Mouse (Mus musculus) ovary, postnatal 36 days (tissue): ENCODE measurements at regions not wholly inside any gene's neighbourhood (a gene's known extent, or its start where the extent isn't known, plus 50 kb on each side); places are given as distances from the start of the nearest gene placed in this dataset.

ENCODE experiments used
- DNase-seq: peaks from one replicate; pipeline ENCODE4 v3.0.0; 2022; ENCODE audit warnings: low spot score, mixed read lengths

DNA sequence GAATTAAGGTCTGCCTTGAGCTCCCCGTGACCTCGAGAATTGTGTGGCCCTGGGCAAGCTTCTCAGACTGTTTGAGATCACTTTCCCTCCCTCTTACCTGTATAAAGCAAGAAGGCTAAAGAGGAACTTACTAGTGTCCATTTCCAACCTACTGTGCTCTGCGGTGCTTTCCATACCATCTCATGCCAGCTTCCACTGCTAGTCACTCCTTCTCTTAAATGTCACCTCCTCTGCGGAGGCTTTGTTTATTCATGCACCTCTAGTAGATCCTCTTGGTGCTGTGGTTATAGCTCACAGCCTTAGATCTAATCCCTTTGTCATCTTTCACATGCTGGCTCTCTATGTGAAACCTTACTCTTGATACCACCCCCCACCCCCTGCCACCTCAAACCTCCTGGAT is 2310.3 kb upstream of the Lrrc6 start:
- no peak for DNase-seq

DNA sequence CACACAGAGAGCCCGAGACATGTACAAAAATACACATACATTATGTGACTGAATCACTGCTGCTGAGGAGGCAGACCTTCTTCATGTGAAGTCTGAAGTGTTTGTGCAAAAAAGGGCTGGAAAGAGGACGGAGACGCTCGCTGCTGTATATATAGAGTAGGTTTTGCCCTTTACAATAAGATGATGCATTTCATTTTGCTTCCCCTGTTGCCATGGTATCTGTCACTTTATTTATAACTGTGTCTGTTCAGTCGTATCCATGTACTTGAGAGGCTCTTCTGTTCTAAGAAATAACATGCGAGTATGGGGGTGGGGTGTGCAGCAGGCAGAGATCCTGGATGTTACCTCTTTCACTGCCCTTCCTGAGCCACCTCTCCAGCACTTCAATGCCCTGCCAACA is 2309.9 kb upstream of the Lrrc6 start:
- DNase-seq = no peak

DNA sequence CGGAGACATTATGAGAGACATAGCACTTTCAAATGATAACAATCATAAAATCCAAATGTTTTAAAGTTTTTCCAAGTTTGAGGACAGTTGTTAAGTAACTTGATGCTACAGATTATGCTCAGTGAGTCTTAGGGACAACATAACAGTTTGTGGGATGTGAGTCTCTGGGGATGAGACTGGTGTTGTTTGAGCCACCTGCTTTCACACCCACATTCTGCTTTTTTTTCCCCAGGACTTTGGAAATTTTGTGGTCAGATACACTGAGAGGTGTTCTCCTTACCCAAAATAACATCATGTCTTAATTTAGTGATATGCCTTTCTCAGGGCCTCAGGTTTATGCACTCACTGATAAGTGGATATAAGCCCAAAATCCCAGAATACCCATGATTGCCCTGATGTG is 2307.5 kb upstream of the Lrrc6 start:
- no peak for DNase-seq

DNA sequence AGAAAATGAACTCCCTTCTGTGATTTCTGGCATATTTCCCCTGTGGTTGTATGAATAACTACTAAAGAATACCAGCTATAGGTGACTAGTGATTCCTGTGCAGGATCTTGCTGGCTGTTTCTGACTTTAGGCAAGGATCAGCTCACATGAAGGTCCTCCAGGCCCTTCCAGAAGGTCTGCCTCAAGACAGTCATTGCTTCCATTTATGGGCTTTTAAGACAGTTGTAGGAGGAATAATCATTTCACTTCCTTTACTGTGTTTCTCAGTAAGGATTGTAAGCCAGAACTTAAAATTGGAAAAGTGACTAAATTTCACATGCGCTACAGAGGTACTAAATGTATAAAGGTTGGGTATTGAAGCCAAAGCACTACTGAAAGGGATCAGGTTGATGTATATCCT is 2303.5 kb upstream of the Lrrc6 start:
- DNase-seq = no peak

DNA sequence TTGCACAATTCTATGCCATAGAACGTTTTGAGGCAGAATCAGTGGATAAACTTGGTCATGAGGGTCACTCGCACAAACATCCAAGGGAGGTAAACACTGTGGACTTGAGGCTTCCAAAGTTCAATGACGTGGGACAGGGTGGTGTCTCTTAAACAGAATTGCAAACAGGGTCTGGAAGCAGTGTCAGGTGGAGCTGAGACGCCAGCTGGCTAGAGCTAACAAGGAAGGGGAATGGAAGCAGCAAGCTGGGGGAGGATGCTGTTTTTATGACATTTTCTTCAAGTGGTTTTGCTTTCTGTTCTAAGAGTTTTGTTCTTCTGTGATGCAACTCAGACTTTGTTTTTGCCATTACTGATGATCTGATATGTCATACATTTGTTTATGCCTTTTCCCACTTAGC is 2301.1 kb upstream of the Lrrc6 start:
- DNase-seq = no peak

DNA sequence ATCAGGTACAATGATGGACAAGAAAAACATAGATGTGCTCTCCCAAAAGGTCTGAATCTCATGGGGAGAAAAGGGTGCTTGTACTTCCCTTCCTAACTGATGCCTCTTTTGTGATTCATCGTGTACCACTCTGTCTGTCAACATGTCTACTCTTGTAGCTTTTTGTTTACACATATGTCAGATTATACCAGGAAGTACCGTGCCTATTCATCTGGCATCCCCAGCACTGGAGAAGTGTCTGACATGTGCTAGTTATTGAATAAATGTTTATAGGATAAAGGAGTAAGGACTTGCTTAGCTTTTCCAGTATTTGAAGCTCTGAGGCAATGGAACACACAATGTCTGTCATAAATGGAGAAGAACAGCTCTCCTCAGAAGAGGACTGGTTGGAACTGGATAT is 2296.7 kb upstream of the Lrrc6 start:
- DNase-seq = no peak

DNA sequence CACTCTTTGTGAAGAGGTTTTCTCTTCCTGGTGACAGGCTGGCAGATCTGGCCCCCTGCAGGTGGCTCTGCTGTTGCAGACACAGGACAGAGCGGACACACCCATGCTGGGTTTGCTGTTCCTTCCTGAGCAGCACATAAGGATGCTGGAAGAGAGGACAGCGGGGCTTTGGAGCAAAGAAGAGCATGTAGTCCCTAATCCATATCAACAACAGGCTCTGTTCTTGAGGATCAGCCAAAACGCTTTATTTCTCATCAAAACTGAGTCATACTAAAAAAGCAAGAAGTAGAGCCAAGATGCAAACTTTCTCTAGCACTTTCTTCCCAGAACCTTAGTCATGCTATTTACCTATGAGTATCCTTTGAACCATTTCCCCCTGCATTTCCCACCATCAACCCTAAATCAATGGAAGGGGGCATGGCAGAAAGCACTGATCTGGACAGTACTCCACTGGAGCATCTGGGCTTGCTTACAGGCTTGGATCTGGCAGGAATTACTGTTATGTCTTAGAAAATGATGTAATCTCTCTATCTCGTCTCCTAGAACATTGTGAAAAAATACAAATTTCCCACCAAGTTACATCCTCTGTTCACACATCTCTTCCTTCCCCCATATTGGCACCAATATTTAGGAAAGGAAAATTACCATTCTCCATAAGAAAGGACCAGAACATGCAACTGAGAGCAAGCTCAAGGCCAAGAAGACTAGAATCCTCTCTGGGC is 2294.7 kb upstream of the Lrrc6 start:
- DNase-seq = no peak

DNA sequence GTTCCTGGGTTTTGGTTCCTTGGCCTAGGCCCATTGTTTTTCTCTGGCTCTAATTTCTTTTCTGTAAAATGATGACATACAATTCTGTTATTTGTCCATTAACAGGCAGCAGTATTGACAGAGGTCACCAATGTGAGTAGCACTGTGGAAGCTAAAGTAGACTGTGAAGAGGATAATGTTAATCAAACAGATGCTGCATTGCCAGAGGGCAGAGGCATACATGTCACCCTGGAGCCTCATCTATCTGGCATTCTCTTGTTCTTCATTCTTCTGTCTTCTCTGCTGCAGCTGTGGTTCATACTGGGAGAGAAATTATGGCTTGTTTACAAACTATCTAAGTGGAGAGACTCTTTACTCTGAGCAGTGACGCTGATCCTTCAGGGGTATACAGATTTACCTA is 2259.2 kb upstream of the Lrrc6 start:
- no peak for DNase-seq

DNA sequence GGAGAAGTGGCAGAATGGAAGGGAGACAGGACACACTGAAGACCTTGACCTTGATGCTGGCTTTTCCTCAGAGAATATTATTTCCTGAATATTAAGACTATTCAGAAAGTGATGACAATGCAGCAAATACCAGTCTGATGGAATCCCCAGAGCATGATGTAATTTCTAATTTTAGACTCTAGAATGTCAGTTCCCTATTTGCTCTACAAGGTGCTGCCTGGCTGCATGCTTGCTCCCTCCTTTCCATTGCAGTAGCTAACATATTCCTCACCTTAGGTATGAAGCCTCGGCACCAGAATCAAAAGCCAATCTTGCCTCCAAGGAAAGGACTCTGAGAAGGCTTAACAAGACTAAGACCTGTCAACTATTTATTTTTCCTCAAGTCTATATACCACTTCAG is 2254.5 kb upstream of the Lrrc6 start:
- no peak for DNase-seq

DNA sequence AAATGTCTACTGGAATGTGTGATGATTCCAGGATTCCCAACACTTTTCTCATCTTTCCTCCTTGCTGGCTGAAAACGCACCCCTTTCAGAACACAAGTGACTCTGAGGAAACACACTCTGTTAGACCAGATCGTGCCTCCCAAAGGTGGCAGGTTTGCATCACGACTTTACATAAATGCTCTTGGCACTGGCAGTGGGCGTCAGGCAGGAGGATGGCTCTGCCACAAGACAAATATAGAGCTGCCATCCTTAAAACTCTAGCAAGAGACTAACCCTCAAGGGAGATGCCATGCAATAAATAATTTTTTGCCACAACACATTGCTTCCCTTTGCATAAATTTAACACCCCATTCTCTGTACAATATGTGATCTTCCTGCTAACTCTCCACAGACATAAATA is 2254.1 kb upstream of the Lrrc6 start:
- DNase-seq = no peak

DNA sequence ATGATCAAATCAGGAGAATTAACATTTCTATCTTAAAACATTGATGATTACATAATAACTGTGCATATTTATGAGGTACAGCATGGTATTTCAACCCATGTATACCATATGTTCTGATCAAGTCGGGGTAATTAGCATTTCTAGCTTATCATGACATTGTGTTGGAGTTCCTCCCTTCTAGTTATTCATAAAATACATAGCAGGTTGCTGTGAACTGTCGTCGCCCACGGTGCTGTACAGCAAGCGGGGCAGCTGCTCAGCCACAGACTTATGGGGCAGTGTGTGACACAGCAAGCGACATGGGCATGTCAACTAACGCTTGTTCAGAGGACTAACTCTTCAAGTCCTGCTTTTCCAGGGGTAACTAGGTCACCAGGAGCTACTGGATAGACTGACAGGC is 2238.6 kb upstream of the Lrrc6 start:
- DNase-seq = no peak

DNA sequence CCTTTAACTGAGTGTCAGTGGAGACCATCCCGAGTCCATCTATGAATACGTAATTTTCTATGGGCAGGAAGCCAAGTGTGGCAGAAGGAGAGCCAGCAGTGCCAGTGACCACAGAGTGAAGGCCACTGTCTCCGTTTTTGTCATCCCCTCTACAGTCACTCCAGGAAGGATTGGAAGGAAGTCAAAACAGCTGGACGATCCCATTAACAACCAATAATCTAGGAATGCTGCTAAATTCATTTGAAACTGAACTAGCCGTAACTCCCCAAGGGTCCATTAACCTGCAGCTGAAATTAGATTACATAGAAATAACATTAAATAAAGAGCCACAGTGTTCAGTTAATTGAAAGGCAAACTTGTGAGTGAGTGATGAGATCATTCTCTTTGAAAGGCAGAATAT is 2220.5 kb upstream of the Lrrc6 start:
- no peak for DNase-seq

DNA sequence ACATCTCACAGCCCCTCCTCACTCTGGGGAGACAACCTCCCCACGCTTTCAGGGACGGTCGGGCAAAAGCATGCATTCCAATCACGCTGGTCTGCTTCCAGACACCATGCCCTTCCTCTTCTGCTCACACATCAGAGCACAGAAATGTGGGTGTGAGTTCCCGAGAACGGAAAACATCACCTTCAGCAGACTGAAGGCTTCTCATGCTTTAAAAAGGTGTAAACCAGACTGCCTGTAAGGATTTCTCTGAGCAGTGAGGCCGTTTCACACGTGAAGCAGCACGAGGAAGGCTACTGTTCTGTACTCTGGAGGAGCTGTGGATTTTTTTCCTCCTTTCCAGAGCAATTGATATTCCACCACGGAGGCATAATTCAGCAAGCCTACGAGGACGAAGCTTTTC is 2218.8 kb upstream of the Lrrc6 start:
- no peak for DNase-seq

DNA sequence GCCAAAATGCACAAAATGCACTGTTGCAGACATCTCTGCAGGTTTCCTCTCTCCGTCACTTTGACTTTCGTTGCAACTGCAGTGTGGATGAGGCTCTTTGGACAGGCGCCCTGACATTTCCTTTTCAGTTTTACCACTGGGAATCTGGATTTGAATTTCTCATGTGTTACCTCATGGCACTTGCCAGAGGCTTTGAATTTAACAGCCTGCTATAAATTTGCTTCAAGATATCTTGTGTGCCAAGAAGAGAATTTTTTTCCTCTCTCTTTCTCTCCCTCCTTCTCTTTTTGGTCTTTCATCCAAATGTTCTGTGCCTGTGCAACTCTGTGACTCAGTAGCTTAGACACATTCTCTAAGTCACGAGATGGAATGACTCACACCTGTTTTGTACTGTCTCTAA is 2213.6 kb upstream of the Lrrc6 start:
- no peak for DNase-seq

DNA sequence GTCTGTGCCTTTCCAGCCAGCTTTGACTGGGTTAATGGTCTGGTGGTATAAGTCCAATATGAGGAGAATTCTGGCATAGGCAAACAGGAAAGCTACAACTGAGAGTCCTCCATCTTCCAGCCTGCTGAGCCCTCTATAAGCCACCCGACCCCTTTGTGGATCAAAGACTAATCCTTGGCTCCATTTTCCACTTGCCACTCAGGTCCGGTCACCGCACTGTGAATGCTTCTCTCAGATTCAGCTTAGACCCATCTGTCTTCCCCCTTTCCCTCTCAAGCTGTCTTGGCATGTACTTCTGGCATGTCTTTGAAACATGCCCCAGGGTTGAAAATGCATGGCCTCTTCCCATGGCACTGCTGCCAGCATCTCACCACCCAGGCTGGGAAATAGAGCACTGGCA is 2206.6 kb upstream of the Lrrc6 start:
- DNase-seq = no peak

DNA sequence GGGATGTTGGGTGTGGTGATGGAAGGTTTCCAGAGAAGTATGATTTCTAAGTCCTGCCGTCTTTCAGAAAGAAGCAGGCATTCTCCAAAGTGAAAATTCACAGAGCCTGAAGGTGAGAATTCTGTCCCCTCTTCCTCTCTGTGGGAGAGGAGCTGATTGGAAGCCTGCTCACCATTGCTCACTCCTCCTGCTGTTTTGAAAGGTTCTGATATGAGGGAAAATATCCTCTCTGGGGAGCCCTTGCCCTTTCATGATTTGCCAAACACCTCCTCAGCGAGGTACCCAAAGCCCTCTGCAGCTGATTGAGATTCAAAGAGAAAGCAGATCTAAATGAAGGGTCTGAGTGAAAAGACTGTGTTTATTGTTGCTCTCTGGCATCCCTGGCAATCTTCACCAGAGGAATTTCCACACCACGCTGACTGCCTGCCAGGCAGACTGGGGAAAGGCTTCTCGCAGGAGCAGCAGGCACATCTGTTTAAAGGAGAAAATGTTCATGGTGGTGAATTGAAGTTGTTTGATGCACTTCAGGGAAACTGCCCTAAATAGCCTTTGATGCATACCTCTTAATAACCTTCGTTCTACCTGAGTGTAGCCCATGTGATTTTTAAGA is 2194.4 kb upstream of the Lrrc6 start:
- DNase-seq = no peak

DNA sequence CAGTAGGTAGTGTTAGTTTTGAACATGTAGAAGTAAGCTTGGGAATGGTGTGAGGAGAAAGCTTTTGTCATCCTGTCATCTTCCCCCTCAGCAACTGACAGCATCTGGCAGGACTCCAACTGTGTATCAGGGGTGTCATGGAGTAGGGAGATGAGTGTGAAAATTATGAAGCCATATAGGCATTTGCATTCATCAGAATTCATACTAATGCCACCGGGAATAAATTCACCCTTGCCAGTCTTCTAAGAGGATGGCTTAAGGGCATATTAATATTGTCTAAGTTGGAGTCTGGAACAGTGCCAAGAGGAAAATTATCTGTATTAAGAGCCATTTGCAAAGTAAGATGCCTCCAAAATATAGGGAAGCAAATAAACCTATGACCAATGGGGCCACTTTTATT is 2166.8 kb upstream of the Lrrc6 start:
- DNase-seq = no peak

DNA sequence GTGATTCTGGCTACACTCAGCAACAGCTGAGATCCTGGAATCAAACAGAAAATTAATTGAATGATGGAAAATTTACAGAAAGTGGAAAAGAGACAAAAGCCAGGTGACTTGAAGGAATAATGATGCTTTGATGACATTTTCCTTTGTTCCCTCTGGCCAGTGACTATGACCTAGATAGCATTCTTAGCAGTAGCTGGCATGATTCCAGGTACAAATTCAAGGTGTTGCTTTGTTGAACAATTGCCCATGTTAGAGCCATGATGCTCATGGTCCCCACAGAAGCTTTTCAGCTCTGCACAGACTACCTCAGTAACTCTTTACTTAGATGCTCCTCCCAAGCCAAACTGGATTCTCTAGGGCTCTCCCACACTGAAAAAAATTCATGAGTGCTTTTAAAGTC is 2164.6 kb upstream of the Lrrc6 start:
- DNase-seq = no peak

DNA sequence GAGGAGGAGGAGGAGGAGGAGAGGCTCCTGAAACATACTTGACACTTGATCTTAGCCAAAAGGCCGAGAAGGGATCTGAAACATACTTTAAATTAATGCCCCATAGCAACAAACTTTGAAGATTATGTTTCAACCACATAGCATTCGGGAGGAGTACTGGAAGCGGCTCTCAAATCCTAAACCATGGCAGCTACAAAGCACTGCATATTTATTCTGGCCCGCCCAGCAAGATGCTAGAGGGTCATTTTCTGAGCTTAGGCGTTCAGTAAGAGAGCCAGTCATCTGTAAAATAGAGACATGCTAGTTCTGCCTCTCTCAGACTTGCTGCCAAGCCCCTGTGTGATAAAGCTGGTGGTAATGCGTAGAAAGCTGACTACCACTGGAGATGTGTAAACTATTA is 2156.0 kb upstream of the Lrrc6 start:
- DNase-seq = no peak

DNA sequence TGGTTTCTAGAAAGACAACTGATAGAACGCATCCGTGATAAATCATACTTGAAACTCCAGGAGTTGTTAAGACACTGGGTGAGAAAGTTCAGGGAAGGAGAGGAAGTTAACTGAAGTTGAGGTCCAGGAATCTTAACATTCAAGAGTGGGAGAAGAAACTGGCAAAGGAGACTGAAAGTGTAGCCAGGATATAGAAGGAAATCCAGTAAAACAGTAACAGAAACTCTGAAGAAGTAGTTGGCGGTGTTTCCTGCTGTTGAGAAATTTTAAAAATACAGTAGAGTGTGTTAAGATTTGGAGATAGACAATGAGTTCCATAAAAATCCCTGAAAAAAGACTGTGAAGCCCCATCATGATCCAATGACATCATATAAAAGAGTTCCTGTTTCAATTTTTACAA is 2154.3 kb upstream of the Lrrc6 start:
- no peak for DNase-seq

DNA sequence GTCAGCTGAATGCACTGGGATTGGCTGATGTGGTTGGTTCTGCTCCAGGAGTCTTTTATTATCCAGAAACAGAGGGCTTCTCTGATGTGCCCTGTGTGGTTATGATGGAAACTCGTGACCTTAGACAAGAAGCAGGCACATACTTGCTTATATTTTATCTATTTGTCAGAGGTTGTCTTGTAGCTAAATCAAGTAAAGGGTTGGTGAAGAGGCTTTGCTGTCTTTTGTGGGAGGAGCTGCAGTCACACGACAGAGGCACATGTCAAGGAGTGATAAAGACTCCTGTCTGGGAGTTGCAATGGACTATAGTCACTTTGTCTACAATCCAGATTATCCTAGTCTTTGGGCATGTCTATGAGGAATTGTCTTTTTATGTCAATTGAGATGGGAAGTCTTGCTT is 2149.9 kb upstream of the Lrrc6 start:
- no peak for DNase-seq

DNA sequence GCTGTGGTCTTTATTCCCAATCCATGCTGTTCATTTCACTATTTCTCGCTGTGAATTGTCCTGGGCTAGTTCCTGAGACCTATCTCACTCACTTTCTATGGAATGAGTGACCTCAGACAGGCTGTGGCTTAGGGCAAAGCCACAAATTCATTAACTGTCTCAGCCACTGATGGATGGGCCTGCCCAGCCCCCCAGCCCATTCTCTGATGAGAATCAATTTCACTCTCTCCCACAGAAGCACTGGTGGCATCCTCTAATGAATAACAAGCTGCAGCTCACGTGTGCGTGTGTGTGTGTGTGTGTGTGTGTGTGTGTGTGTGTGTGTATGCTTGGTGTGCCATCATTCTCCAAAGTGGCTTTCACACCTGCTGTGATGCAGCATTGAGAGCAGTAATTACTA is 2149.3 kb upstream of the Lrrc6 start:
- DNase-seq = no peak

DNA sequence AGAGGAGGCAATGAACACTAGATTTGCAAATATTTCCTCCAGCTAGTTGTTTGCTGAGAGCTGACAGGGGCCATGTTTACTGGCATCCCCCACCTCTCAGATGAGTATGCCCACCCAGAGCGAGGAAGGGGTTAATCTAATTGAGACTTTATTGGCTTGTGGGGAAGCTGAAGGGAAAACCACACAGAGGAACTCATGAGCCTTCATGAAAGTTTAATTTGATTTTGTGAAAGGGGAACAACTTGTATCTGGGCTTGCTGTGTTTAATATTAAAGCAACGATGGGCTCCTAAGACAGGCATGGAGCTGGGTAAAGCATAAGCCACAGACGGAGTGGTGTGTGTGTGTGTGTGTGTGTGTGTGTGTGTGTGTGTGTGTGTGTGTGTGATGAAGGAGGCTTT is 2146.2 kb upstream of the Lrrc6 start:
- no peak for DNase-seq

DNA sequence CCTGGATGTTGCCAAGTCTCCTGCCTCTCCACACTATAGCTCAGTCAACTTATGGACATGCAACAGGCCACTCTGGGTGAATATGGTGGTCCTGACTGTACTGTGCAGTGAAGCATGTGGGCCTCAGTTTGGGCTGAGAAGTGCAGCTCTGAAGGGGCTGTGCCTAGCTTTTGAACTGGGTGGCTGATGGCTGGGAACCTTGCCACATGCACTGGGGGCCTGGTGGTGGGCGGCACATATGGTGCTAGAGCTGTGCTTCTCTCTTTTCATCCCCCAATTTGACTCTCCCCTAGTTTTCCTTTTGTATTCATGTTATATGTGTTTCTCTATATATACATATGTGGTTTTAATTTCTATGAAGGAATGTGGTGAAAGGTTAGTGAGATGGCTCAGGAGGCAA is 2144.2 kb upstream of the Lrrc6 start:
- no peak for DNase-seq
